ENCODE assay signal across 16 mouse cellular contexts in genomic region chr5:53167564-53167963, GRCm38 (mm10). TPM values are rescaled to one million over a fixed set of nuclear protein-coding genes. Genes with fewer than 3 reads are reported as not detected.
"Had no signal": no experiment of that assay in that cellular context is flagged by ENCODE, and none has a peak within 500 bp of the region (broad histone marks: within the 10 kb centered on the region; RNA-seq: fewer than 3 reads in every experiment).

No protein-coding gene starts in this region.

- H3K9me3 ChIP-seq: midbrain, embryonic 10.5 days; midbrain, embryonic 12.5 days; midbrain, embryonic 15.5 days; neural tube, embryonic 12.5 days; stomach, embryonic 15.5 days had no signal

- H3K36me3 ChIP-seq: midbrain, embryonic 10.5 days; midbrain, embryonic 12.5 days; midbrain, embryonic 15.5 days; neural tube, embryonic 12.5 days; stomach, embryonic 15.5 days had no signal

- H3K9ac ChIP-seq: liver, embryonic 14.5 days; lung, embryonic 14.5 days; midbrain, embryonic 12.5 days; midbrain, embryonic 15.5 days; neural tube, embryonic 12.5 days; stomach, embryonic 15.5 days had no signal

- H3K4me3 ChIP-seq: midbrain, embryonic 10.5 days; midbrain, embryonic 12.5 days; midbrain, embryonic 15.5 days; neural tube, embryonic 12.5 days; stomach, embryonic 15.5 days had no signal

- H3K4me2 ChIP-seq: lung, embryonic 14.5 days; midbrain, embryonic 12.5 days; midbrain, embryonic 15.5 days; neural tube, embryonic 12.5 days; stomach, embryonic 15.5 days had no signal

- H3K27me3 ChIP-seq: midbrain, embryonic 12.5 days; midbrain, embryonic 15.5 days; neural tube, embryonic 12.5 days; stomach, embryonic 15.5 days had no signal

- ATAC-seq: midbrain, embryonic 15.5 days had no signal

- H3K27ac ChIP-seq: liver, embryonic 14.5 days; midbrain, embryonic 10.5 days; midbrain, embryonic 12.5 days; midbrain, embryonic 15.5 days; neural tube, embryonic 12.5 days; stomach, embryonic 15.5 days; stomach, postnatal 0 days had no signal

- DNase-seq: lung, adult 18-20 months; lung, embryonic 14.5 days; lung, postnatal 10 days; lung, postnatal 4 days; right cerebral cortex, postnatal 14 days; thymus, adult 18-20 months; thymus, postnatal 14 days; thymus, postnatal 36 days had no signal

- H3K4me1 ChIP-seq: midbrain, embryonic 10.5 days; midbrain, embryonic 12.5 days; midbrain, embryonic 15.5 days; neural tube, embryonic 12.5 days; stomach, embryonic 15.5 days had no signal

RNA-seq across cellular contexts. Expression of gene Sel1l3, which starts 46.2 kb away (rescaled TPM):
- total RNA-seq: megakaryocyte-erythroid progenitor cell, adult 5-6 weeks had no signal
